Mouse (Mus musculus) layer of hippocampus, postnatal 14 days (tissue): ENCODE measurements at regions not wholly inside any gene's neighbourhood (a gene's known extent, or its start where the extent isn't known, plus 50 kb on each side); places are given as distances from the start of the nearest gene placed in this dataset.

Experiments
- DNase-seq, 2 experiments: peaks; one replicate each; pipeline ENCODE4 v3.0.0; 2021 to 2022; ENCODE audit warnings: low spot score in 2 of 2, mixed read lengths in 1 of 2

GRCm38 (mm10) chr17:40455920-40456319 lies 63.9 kb upstream of the Esp8 start:
- no peak for DNase-seq

GRCm38 (mm10) chr17:40430446-40430845 lies 89.4 kb upstream of the Esp8 start:
- DNase-seq: peak in 1 of 2 experiments; percentile 9

GRCm38 (mm10) chr17:40418651-40419050 lies 99.6 kb upstream of the Crisp1 start:
- no peak for DNase-seq

GRCm38 (mm10) chr17:40384567-40384966 lies 65.6 kb upstream of the Crisp1 start:
- DNase-seq: no peak

GRCm38 (mm10) chr17:40372747-40373146 lies 53.7 kb upstream of the Crisp1 start:
- DNase-seq: no peak
